Mouse (Mus musculus) kidney, embryonic 16.5 days (tissue): ENCODE measurements at regions not wholly inside any gene's neighbourhood (a gene's known extent, or its start where the extent isn't known, plus 50 kb on each side); places are given as distances from the start of the nearest gene placed in this dataset.

Source experiments
- ATAC-seq: fragments of 200-750 bp; cut with Nextera tagmentation; 2 replicates; pipeline ENCODE4 v1.8.0; 2017; ENCODE audit warnings: moderate TSS enrichment; ENCODE audit not compliant: low FRiP score, low TSS enrichment
- H3K27ac ChIP-seq: fragments of 300-500 bp; sonication (generic); 2 replicates; pipeline ENCODE4 v1.5.1; 2014; ENCODE audit warnings: low read length
- H3K27me3 ChIP-seq: fragments of 300-500 bp; sonication (generic); 2 replicates; pipeline ENCODE4 v1.6.1; 2014; ENCODE audit warnings: low read length, control low read depth, mixed read lengths; ENCODE audit not compliant: insufficient read depth
- H3K36me3 ChIP-seq: fragments of 300-500 bp; sonication (generic); 2 replicates; pipeline ENCODE4 v1.6.1; 2014; ENCODE audit warnings: low read length, control low read depth, mixed read lengths; ENCODE audit not compliant: insufficient read depth
- H3K4me1 ChIP-seq: fragments of 300-500 bp; sonication (generic); 2 replicates; pipeline ENCODE4 v1.6.1; 2014; ENCODE audit warnings: low read length, control low read depth, mixed read lengths; ENCODE audit not compliant: insufficient read depth
- H3K4me2 ChIP-seq: fragments of 300-500 bp; sonication (generic); replicated peaks from 2 replicates; pipeline ENCODE4 v1.6.1; 2014; ENCODE audit warnings: low read depth, low read length
- H3K4me3 ChIP-seq: fragments of 300-500 bp; sonication (generic); 2 replicates; pipeline ENCODE4 v1.5.1; 2014; ENCODE audit warnings: mild to moderate bottlenecking, low read length
- H3K9ac ChIP-seq: fragments of 300-500 bp; sonication (generic); replicated peaks from 2 replicates; pipeline ENCODE4 v1.6.1; 2014; ENCODE audit warnings: low read length
- H3K9me3 ChIP-seq: fragments of 300-500 bp; sonication (generic); 2 replicates; pipeline ENCODE4 v1.6.1; 2016; ENCODE audit warnings: low read length, control low read depth
- WGBS: fragments of 180-500 bp; shearing (Covaris S2); extraction: QIAGEN DNeasy Blood & Tissue Kit; methylation state at CpG from one replicate; pipeline ENCODE4 v1.1.7; 2014; 5-methylcytosine and 5-hydroxymethylcytosine counted together

DNA sequence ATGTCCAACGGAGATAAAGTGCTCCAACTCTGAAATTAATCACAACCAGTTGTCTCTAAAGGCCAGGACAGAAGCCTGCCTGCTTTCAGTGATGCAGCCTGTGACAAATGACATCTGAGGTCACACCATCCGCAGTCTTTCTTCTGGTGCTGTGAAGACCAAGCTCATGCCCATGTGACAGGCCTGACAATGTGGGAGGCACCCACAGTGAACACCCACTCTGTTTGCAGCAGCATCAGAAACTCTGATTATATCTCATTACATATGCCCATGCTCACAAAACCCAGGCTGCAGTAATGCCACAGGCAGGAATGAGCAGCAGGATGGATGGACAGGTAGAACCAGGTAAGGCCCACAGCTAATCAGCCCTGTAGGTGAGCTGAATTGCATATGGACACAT is 183.6 kb downstream of the Abhd5 start:
- 45% methylated on average over 2 of the region's 2 CpGs for WGBS
- H3K4me1 ChIP-seq: no peaks in the 10 kb centered on the region
- no peak overlapping the region for H3K4me3 ChIP-seq
- ATAC-seq: no peak
- no peak overlapping the region for H3K4me2 ChIP-seq
- no peak overlapping the region for H3K27ac ChIP-seq
- H3K9me3 ChIP-seq: no peaks in the 10 kb centered on the region
- H3K36me3 ChIP-seq: no peaks in the 10 kb centered on the region
- no peak overlapping the region for H3K9ac ChIP-seq
- H3K27me3 ChIP-seq: no peaks in the 10 kb centered on the region

DNA sequence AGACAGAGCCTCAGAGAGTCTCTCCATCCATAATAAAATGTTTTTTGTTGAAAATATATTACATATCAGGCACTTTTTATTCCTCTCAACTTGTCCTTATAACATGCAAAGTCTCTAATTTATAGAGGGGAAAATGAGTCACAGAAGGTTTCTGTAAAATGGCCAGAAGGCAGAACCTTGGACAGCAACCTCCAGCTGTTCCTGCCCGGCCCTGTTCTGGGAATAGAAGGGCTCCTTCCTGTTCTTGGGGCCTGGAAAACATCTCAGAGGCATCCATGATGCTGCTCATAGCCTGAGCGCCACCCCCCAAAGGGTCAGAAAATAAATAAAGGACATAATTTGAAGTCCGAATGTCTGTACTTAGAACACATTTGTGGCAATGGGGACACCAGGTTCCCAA is 188.7 kb downstream of the Abhd5 start:
- Histone ChIP-seq H3K27ac (no peak overlapping the region), H3K4me2 (no peak overlapping the region), H3K9ac (no peak overlapping the region), H3K36me3 (no peaks in the 10 kb centered on the region), H3K9me3 (no peaks in the 10 kb centered on the region), H3K27me3 (no peaks in the 10 kb centered on the region), H3K4me3 (no peak overlapping the region), H3K4me1 (no peaks in the 10 kb centered on the region)
- WGBS: 48% methylated on average over 3 of the region's 3 CpGs
- no peak for ATAC-seq

DNA sequence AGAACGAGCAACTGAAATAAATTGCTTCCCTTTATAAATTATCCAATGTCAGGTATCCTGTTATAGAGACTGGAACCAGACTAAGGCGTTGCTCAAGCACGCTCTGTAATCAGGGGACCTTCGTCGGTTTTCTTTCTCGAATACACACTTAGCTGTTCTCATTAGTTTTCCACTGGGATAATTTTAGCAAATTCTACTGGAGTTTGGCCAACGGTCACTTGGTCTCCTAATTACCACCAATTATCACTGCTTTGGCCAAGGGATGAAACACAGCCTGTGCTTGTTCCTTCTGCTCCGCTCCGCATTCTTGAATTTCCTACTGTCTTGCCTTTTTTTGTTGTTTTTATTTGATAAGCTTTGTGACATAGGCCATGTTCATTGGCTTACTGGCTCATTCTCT is 191.1 kb upstream of the Topaz1 start:
- Histone ChIP-seq H3K36me3 (no peaks in the 10 kb centered on the region), H3K4me2 (no peak overlapping the region), H3K9me3 (no peaks in the 10 kb centered on the region), H3K27ac (no peak overlapping the region), H3K27me3 (no peaks in the 10 kb centered on the region), H3K4me1 (no peaks in the 10 kb centered on the region), H3K4me3 (no peak overlapping the region), H3K9ac (no peak overlapping the region)
- WGBS: 76% methylated on average over 9 of the region's 9 CpGs
- no peak for ATAC-seq

DNA sequence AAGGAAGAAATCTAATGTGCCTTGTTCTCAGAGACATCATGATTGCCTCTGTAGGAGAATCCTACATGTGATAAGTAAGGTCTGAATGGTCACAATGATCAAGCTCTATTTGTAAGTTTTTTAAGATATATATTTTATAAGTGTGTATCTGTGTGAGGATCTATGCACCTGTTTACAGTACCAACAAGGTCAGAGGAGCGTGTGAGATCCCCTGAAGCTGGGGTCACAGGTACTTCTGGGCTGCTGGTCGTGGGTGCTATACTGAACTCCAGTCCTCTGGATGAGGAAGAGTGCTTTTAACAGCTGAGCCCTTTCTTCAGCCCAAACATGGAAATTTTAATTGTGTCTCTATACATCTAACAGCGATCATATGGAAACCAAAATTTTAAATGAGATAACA is 181.1 kb upstream of the Topaz1 start:
- H3K36me3 ChIP-seq: no peaks in the 10 kb centered on the region
- no peaks in the 10 kb centered on the region for H3K9me3 ChIP-seq
- no peak overlapping the region for H3K4me2 ChIP-seq
- H3K9ac ChIP-seq: no peak overlapping the region
- no peak overlapping the region for H3K27ac ChIP-seq
- no peak overlapping the region for H3K4me3 ChIP-seq
- H3K4me1 ChIP-seq: peaks cover 19% of the 10 kb centered on the region
- ATAC-seq: no peak
- H3K27me3 ChIP-seq: peaks cover 53% of the 10 kb centered on the region
- WGBS: 75% methylated on average over 3 of the region's 3 CpGs

DNA sequence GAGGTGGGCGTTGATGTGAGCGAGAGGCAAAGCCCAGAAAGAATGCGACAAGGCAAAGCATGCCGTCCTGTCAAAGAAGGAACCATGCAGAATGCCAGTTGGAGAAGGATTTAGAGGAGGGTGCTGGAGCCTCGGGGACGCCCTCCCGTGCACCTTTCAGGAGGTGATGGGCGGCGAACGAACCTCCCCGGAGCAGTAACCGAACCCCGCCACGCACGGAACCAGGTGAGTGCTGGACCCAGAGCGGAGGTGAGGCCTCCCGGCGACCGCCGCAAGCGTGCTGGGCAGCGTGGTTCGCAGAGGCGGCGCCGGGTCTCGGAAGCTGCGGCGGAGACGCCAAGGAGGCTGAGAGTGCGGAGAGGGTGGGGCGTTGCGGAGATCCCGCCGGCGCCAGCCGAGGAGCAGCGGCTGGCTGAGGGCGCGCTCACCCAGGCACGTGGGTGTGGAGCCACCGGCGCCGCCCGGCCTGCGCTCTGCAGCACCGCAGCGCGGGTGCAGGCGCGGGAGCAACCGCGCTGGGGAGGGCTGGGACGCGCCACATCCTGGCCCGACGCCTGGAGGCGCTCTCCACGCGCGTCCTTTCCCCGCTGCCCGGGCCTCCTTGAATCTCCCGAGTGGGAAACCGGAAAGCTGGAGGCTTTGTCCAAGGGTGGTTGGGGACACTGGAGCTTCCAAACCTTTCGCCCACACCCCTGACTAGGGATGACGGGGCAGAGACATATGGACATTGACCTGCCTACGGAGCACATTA is 178.3 kb upstream of the Topaz1 start:
- no peak overlapping the region for H3K9ac ChIP-seq
- H3K4me2 ChIP-seq: peak overlapping the region; percentile 54
- H3K9me3 ChIP-seq: no peaks in the 10 kb centered on the region
- H3K36me3 ChIP-seq: no peaks in the 10 kb centered on the region
- H3K4me3 ChIP-seq: peak overlapping the region; percentile 46
- peaks cover 27% of the 10 kb centered on the region for H3K4me1 ChIP-seq
- under 1% methylated on average over 63 of the region's 68 CpGs for WGBS
- peaks cover 81% of the 10 kb centered on the region for H3K27me3 ChIP-seq
- no peak overlapping the region for H3K27ac ChIP-seq
- peak; percentile 46; the same call in 1 of the 2 replicates for ATAC-seq

DNA sequence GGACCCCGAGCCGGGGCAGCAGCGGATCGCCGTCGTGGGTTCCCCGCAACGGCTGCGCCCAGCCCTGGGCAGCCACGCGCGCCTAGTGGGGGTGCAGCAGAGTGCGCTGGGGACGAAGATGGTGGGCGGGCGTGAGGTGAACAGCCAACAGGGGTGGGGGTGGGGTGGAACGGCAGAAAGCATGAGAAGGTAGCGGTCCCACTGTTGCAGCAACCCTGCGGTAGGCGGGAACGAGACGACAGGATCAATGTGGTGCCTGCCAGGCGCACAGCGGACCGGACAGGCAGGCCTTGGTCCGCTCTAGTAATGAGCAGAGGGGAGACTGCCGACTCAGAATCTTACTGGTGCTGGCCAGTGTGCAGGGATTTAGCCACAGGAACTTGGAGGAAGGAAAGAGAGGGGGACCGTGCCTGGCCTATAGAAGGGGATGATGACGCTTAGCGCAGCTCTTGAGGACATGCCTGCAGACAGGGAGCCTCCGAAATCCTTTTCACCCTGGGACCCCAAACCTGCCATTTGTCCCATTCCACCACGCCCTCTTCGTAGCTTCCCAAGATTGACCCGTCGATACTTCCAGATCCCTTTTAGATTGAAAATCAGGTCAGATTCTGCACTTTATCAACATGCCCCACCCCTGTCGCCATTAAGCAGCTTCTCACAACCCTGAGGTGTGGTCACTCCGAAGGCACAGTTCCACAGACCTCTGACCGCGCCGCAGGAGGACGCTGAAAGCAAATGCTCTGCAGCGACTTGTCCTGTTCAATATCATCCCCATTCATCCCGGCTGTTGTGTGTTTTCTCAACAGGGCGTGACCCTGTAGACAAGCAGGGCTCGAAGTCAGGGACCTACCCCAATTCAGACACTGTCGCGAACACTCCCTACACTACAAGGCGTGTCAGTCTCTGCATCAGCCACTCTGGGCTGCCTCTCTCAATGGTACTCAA is 177.4 kb upstream of the Topaz1 start:
- Histone ChIP-seq H3K9me3 (no peaks in the 10 kb centered on the region), H3K9ac (no peak overlapping the region), H3K36me3 (no peaks in the 10 kb centered on the region), H3K4me1 (peaks cover 27% of the 10 kb centered on the region), H3K27me3 (peaks cover 86% of the 10 kb centered on the region), H3K27ac (no peak overlapping the region), H3K4me3 (peak overlapping the region; percentile 46), H3K4me2 (peak overlapping the region; percentile 54)
- WGBS: 1% methylated on average over 48 of the region's 48 CpGs
- no peak for ATAC-seq

DNA sequence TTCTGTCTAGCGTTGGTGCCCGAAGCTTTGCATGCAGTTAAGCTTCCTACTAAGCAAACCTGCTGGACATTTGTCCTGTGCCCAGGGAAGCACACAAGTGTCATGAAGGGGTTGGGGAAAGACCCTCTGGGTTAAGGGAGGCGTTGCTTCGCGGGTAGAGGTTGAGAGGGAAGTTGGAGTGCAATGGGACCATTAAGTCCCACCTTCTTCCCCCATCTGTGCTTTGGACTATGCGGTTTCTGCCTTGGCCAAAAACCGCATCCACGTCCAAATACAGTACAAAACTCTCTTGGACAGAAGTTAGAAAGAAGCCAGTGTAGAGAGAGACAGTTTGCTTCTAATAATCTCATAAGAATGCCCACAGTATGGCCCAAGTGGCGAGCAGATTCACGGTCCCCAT is 176.1 kb upstream of the Topaz1 start:
- Histone ChIP-seq H3K27me3 (peaks cover 95% of the 10 kb centered on the region), H3K4me2 (no peak overlapping the region), H3K9ac (no peak overlapping the region), H3K36me3 (no peaks in the 10 kb centered on the region), H3K9me3 (no peaks in the 10 kb centered on the region), H3K4me1 (peaks cover 27% of the 10 kb centered on the region), H3K4me3 (no peak overlapping the region), H3K27ac (no peak overlapping the region)
- 5% methylated on average over 10 of the region's 10 CpGs for WGBS
- no peak for ATAC-seq

DNA sequence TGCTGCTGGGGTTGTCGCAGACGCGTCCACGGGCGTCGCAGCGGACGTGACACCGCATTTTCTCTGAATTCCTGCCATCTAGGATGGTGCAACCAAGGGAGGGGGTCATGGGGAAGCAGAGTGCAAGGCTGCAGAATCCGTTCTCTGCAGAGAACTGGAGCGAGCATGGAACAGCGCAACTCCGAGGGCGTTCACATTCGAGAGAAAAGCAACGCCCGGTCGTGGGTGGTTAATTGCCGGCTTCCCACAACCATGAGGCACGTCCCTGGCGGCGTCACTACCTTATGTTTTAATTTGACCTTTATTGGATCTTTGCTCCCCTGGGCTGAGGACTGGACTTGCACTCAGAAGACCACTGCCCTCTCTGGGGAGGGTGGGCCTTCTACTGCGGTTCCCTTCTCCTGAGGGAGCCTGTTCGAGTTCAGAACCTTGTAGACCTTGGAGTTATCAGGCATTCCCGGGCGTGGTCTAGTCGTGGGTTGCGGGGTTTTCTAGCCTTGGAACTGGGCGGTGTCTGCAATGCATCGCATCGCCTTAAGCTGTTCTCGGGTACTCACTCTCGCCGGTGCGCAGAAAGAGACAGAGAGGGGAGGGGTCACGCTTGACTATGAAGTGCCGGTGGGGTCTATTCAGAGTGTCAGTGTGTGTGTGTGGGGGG is 175.6 kb upstream of the Topaz1 start:
- Histone ChIP-seq H3K4me3 (peak overlapping the region; percentile 59), H3K36me3 (no peaks in the 10 kb centered on the region), H3K4me2 (peak overlapping the region; percentile 80), H3K9ac (no peak overlapping the region), H3K27ac (no peak overlapping the region), H3K9me3 (no peaks in the 10 kb centered on the region), H3K4me1 (peaks cover 27% of the 10 kb centered on the region), H3K27me3 (peaks cover 99% of the 10 kb centered on the region)
- WGBS: under 1% methylated on average over 37 of the region's 37 CpGs
- ATAC-seq: no peak

DNA sequence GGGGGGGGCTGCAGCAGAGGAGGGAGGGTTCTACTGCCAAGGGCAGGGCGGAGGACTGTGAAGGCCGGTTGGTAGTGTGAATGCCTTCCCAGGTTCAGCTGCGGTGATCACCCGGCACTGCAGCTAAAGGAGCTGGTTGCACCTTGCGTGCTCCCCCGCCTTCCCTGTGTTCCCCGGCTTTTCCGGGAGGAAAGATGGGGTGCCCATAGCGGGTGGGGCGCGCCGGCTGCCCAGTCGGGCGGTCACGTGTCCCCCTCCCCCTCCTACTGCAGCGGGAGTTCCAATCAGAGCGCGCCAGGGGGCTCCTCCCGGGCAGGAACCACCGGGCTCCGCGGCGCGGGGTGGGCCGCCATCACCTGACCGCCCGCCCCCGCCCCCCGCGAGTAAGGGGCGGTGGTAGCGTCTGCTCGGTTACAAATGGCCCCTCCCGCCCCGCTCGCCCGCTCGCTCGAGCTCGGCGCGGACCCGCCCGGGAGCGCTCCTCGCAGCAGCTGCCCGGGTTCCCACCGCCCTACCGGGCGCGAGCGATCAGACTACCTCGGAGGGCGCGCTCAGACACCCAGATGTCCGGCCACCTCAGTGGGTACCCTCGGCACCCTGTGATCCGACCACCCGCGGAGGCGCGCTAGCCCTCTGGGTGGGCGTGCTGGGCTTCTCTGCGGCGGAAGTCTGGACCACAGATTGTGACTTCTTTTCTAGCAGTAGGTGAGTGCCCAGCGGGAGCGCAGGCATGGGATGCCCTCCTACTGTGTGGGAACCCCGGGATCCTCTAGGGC is 174.9 kb upstream of the Topaz1 start:
- WGBS: under 1% methylated on average over 68 of the region's 68 CpGs
- Histone ChIP-seq H3K4me2 (peak overlapping the region; percentile 80), H3K27ac (no peak overlapping the region), H3K36me3 (no peaks in the 10 kb centered on the region), H3K9me3 (no peaks in the 10 kb centered on the region), H3K9ac (peak overlapping the region; percentile 51), H3K4me1 (peaks cover 27% of the 10 kb centered on the region), H3K27me3 (peaks cover 99% of the 10 kb centered on the region), H3K4me3 (peak overlapping the region; percentile 59)
- peak; percentile 90 for ATAC-seq
